Mouse (Mus musculus): ENCODE results near the gene Rere.

GRCm38 (mm10) chr4:150362858-150363257 lies 81.4 kb downstream of the Rere start:
- no peak for TF ChIP-seq CTCF (conservative IDR thresholded peaks at IDR 0.05; ENCODE audit: insufficient read depth, insufficient read length, low read depth, low read length)
- no peak for TF ChIP-seq POLR2A (IDR thresholded peaks at IDR 0.05; ENCODE audit: low read depth, low read length)
